16 mouse cellular contexts compared by ENCODE assay signal in genomic region chr13:10182756-10183155, GRCm38 (mm10).
"Had no signal": no experiment of that assay in that cellular context is flagged by ENCODE, and none has a peak within 500 bp of the region (broad histone marks: within the 10 kb centered on the region; RNA-seq: fewer than 3 reads in every experiment).

No protein-coding gene starts in this region.

- DNase-seq: kidney, adult 2 months; kidney, postnatal 14 days; left cerebral cortex, postnatal 4 days; lung, adult 18-20 months; midbrain, embryonic 14.5 days; retina, postnatal 1 day; thymus, postnatal 4 days had no signal

- ATAC-seq: intestine, embryonic 15.5 days; lung, postnatal 0 days had no signal

- H3K27ac ChIP-seq: intestine, embryonic 15.5 days; kidney, embryonic 15.5 days; left cerebral cortex, adult 2 months; limb, embryonic 13.5 days; liver, embryonic 14.5 days; midbrain, embryonic 10.5 days; neural tube, embryonic 12.5 days; stomach, postnatal 0 days had no signal

- H3K4me1 ChIP-seq: kidney, embryonic 15.5 days; limb, embryonic 13.5 days; midbrain, embryonic 10.5 days; neural tube, embryonic 12.5 days had no signal

- H3K4me3 ChIP-seq: intestine, embryonic 15.5 days; kidney, embryonic 15.5 days; left cerebral cortex, adult 2 months; limb, embryonic 13.5 days; midbrain, embryonic 10.5 days; neural tube, embryonic 12.5 days had no signal
